Mouse (Mus musculus) neural tube, embryonic 15.5 days (tissue): ENCODE measurements around the gene Dlk2. TPM values are rescaled to one million over a fixed set of nuclear protein-coding genes. Genes with fewer than 3 reads are reported as not detected.

Experiments
- ATAC-seq: fragments of 200-750 bp; cut with Nextera tagmentation; 2 replicates; pipeline ENCODE4 v1.8.0; 2017; ENCODE audit warnings: mild to moderate bottlenecking, moderate TSS enrichment, moderate library complexity; ENCODE audit not compliant: low FRiP score
- H3K27ac ChIP-seq: fragments of 300-500 bp; sonication (generic); replicated peaks from 2 replicates; pipeline ENCODE4 v1.5.1; 2015; ENCODE audit warnings: mild to moderate bottlenecking, inconsistent platforms
- H3K27me3 ChIP-seq: fragments of 300-500 bp; sonication (generic); replicated peaks from 2 replicates; pipeline ENCODE4 v1.6.1; 2015; ENCODE audit warnings: inconsistent platforms
- H3K36me3 ChIP-seq: fragments of 300-500 bp; sonication (generic); 2 replicates; pipeline ENCODE4 v1.6.1; 2015; ENCODE audit warnings: inconsistent platforms
- H3K4me1 ChIP-seq: fragments of 300-500 bp; sonication (generic); 2 replicates; pipeline ENCODE4 v1.6.1; 2015; ENCODE audit warnings: inconsistent platforms
- H3K4me2 ChIP-seq: fragments of 300-500 bp; sonication (generic); 2 replicates; pipeline ENCODE4 v1.6.1; 2015; ENCODE audit warnings: inconsistent platforms, mild to moderate bottlenecking, moderate library complexity
- H3K4me3 ChIP-seq: fragments of 300-500 bp; sonication (generic); replicated peaks from 2 replicates; pipeline ENCODE4 v1.5.1; 2015; ENCODE audit warnings: mild to moderate bottlenecking, inconsistent platforms
- H3K9ac ChIP-seq: fragments of 300-500 bp; sonication (generic); replicated peaks from 2 replicates; pipeline ENCODE4 v1.6.1; 2015; ENCODE audit warnings: mild to moderate bottlenecking, inconsistent platforms
- H3K9me3 ChIP-seq: fragments of 300-500 bp; sonication (generic); replicated peaks from 2 replicates; pipeline ENCODE4 v1.6.1; 2016; ENCODE audit warnings: inconsistent platforms
- WGBS: fragments of 180-500 bp; shearing (Covaris S2); methylation state at CpG from one replicate; pipeline ENCODE4 v1.1.7; 2015; ENCODE audit warnings: mixed read lengths; 5-methylcytosine and 5-hydroxymethylcytosine counted together
- polyA plus RNA-seq: library from polyadenylated mRNA; unstranded; fragments of >200 nt; fragmentation: Nextera tagmentation; extraction: Ambion mirVana; gene quantifications from 2 replicates; pipeline ENCODE4 v1.2.1, GENCODE M21; 2015

Gene Dlk2
- polyA plus RNA-seq, 1 experiment from 2014 or later, result 27.4 TPM

DNA sequence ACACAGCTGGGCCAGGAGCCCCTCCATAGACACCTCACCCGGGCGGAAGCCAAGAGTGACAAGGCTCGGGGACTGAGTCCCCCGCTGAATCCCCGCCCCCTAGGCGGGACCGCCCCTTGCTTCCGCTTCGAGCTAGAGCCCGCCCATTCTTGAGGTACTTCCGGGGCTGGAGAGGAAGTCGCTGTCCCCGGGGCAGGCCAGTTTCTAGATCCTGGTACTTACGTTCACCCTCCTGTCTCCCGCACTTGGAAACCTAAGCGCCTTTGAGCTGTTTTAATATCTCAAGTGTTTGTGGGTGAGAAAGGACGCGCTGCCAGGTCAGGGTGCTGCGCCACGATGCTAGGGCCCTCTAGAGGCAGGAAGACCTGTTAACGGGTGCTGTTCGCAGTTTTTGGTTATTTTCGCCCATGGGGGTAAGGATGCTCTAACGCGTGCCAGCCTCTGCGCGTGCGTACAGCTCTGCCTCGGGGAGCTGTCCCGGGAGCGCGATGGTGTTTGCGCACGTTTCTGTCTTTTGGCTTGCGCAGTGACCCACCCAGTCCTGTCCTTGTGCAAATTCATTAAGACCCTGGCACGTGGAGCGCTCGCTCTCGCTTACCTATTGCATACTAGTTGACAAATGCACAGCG is 30.8 kb downstream of the Dlk2 start, which contains the start of gene Abcc10:
Gene Abcc10 (minus strand): TSS at position 447 of the 629 bp plus-strand sequence.
- ATAC-seq, result peak; percentile 99
- H3K27ac ChIP-seq, result peak within 1 kb of the TSS; percentile 94
- no peaks in the 10 kb centered on the region for H3K9me3 ChIP-seq
- H3K27me3 ChIP-seq, result no peaks in the 10 kb centered on the region
- H3K4me2 ChIP-seq, result peak within 1 kb of the TSS; percentile 83
- peak within 1 kb of the TSS; percentile 72 for H3K4me3 ChIP-seq
- under 1% methylated on average over 40 of the region's 40 CpGs for WGBS
- H3K36me3 ChIP-seq, result peaks cover 12% of the 10 kb centered on the region
- peak within 1 kb of the TSS; percentile 83 for H3K9ac ChIP-seq
- peaks cover 15% of the 10 kb centered on the region for H3K4me1 ChIP-seq

DNA sequence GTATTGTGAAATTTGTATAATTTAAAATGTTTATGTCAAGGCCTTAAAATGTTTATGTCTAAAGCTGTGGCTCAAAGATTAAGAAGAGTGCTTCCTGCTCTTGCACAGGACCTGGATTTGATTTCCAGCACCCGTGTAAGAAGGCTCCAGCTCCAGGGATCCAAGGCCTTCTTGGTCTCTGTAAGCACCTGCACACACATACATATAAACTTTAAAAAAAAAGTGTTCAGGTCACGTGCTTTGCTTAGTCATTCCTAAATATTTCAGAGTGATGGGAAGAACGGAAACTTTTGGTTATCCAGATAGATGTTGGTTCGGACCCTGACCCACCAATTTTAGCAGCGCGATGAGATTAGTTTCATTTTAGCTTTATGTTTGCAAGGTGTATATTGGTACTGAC is 31.5 kb downstream of the Dlk2 start:
- 76% methylated on average over 6 of the region's 6 CpGs for WGBS
- Histone ChIP-seq H3K27ac (peak overlapping the region; percentile 94), H3K9ac (peak overlapping the region; percentile 34; the same call in 1 of the 2 replicates), H3K27me3 (no peaks in the 10 kb centered on the region), H3K36me3 (peaks cover 5% of the 10 kb centered on the region; the same call in 1 of the 2 replicates), H3K9me3 (no peaks in the 10 kb centered on the region), H3K4me3 (peak overlapping the region; percentile 72), H3K4me1 (peaks cover 15% of the 10 kb centered on the region), H3K4me2 (peak overlapping the region; percentile 83)
- ATAC-seq, result no peak

DNA sequence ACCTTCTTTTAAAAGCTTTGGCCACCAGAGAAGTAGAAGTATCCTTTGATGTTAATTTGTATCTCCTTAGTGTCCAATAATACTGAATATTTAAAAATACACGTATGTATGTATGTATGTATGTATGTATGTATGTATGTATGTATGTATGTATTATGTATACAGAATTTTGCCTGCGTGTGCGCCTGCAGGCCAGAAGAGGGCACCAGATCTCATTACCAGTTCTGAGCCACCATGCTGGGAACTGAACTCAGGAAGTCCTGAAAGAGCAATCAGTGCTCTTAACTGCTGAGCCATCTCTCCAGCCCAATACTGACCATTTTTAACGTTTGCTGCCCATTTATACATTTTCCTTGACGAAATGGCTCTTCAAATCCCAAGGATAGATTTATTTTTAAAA is 39.3 kb downstream of the Dlk2 start:
- 32% methylated on average over 5 of the region's 5 CpGs for WGBS

DNA sequence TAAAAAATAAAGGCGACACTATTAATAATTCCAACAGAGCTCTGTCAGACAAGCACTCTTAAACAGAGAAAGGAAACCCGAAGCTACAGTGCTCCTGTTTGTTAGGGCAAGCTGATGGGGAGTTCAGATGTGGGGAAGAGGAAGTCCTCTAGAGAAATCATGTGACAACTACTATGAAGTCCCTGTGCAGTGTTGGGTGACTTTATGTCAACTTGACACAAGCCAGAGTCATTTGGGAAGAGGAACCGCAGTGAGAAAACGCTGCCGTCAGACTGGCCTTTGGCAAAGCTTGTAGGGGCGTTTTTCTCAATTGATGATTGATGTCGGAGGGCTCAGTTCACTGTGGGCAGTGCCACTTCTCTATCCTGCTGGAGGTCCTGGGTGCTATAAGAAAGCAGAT is 44.0 kb downstream of the Dlk2 start:
- no peak overlapping the region for H3K27ac ChIP-seq
- no peaks in the 10 kb centered on the region for H3K4me1 ChIP-seq
- H3K27me3 ChIP-seq, result no peaks in the 10 kb centered on the region
- H3K4me2 ChIP-seq, result no peak overlapping the region
- H3K36me3 ChIP-seq, result no peaks in the 10 kb centered on the region
- H3K9ac ChIP-seq, result no peak overlapping the region
- ATAC-seq, result no peak
- H3K9me3 ChIP-seq, result no peaks in the 10 kb centered on the region
- 85% methylated on average over 7 of the region's 7 CpGs for WGBS
- H3K4me3 ChIP-seq, result no peak overlapping the region

More for the DNA sequence above, 39.3 kb downstream of the Dlk2 start:
- no peak overlapping the region for H3K27ac ChIP-seq
- H3K4me3 ChIP-seq, result no peak overlapping the region
- no peaks in the 10 kb centered on the region for H3K36me3 ChIP-seq
- no peaks in the 10 kb centered on the region for H3K27me3 ChIP-seq
- no peaks in the 10 kb centered on the region for H3K4me1 ChIP-seq
- no peak overlapping the region for H3K9ac ChIP-seq
- ATAC-seq, result no peak
- no peaks in the 10 kb centered on the region for H3K9me3 ChIP-seq
- H3K4me2 ChIP-seq, result no peak overlapping the region

DNA sequence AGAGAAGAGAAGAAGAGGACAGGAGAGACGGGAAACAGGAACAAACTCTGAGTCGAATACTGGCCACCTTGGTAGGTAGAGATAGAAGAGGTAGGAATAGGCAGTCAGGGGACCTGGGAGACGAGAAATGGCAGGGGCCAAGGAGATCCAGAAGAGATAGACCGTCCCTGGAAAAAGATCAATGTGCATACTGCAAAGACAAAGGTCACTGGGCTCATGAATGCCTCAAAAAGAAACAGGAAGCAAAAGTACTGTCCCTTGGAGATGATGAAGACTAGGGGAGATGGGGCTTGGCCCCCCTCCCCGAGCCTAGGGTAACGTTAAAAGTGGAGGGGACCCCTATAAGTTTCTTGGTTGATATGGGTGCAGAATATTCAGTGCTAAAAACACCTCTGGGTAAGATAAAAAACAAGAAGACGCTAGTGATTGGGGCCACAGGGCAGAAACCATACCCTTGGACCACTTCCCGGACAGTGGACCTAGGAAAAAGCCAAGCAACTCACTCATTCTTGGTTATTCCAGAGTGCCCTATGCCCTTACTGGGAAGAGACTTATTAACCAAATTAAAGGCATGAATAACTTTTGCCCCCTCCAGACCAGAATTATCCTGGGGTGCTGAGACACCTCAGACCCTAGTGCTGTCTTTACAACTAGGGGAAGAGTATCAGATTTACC is 53.9 kb downstream of the Dlk2 start:
- H3K4me2 ChIP-seq, result no peak overlapping the region
- 87% methylated on average over 8 of the region's 8 CpGs for WGBS
- H3K4me1 ChIP-seq, result no peaks in the 10 kb centered on the region
- H3K27me3 ChIP-seq, result no peaks in the 10 kb centered on the region
- no peak overlapping the region for H3K27ac ChIP-seq
- no peak for ATAC-seq
- H3K4me3 ChIP-seq, result no peak overlapping the region
- H3K9ac ChIP-seq, result no peak overlapping the region
- H3K9me3 ChIP-seq, result no peaks in the 10 kb centered on the region
- no peaks in the 10 kb centered on the region for H3K36me3 ChIP-seq

Other genes starting within 250 kb of the Dlk2 start
- gene Mrps18a, start 186.4 kb upstream of the Dlk2 start, polyA plus RNA-seq, result 150 and 154 TPM in 2 replicates
- 37.9 and 39.3 TPM in 2 replicates for gene Rsph9, start 153.2 kb upstream of the Dlk2 start, polyA plus RNA-seq
- gene Mad2l1bp, start 143.9 kb upstream of the Dlk2 start, polyA plus RNA-seq, result 21.7 and 24.6 TPM in 2 replicates
- 41.3 and 43.5 TPM in 2 replicates for gene Gtpbp2, start 136.4 kb upstream of the Dlk2 start, polyA plus RNA-seq
- 7.9 and 8.8 TPM in 2 replicates for gene Polh, start 94.8 kb upstream of the Dlk2 start, polyA plus RNA-seq
- gene Xpo5, start 94.6 kb upstream of the Dlk2 start, polyA plus RNA-seq, result 29.9 and 31.0 TPM in 2 replicates
- 73.7 and 76.4 TPM in 2 replicates for gene Polr1c, start 49.4 kb upstream of the Dlk2 start, polyA plus RNA-seq
- 87.8 and 97.8 TPM in 2 replicates for gene Yipf3, start 49.3 kb upstream of the Dlk2 start, polyA plus RNA-seq
- 13.1 and 15.0 TPM in 2 replicates for gene Lrrc73, start 43.9 kb upstream of the Dlk2 start, polyA plus RNA-seq
- 28.6 and 32.6 TPM in 2 replicates for gene Tjap1, start 14.4 kb upstream of the Dlk2 start, polyA plus RNA-seq
- gene Abcc10, start 30.9 kb downstream of the Dlk2 start, polyA plus RNA-seq, result 9.3 TPM in 2 replicates
- gene Zfp318, start 86.3 kb downstream of the Dlk2 start, polyA plus RNA-seq, result 19.0 and 19.9 TPM in 2 replicates
- 2.7 and 43.4 TPM in 2 replicates for gene Crip3, start 131.5 kb downstream of the Dlk2 start, polyA plus RNA-seq
- 1.3 TPM in 1 of 2 replicates, not detected in the other for gene Slc22a7, start 141.0 kb downstream of the Dlk2 start, polyA plus RNA-seq
- gene Ttbk1, start 190.3 kb downstream of the Dlk2 start, polyA plus RNA-seq, result 5.5 and 7.8 TPM in 2 replicates
- gene Dnph1, start 199.3 kb downstream of the Dlk2 start, polyA plus RNA-seq, result 13.6 and 22.7 TPM in 2 replicates
- gene Cul9, start 249.0 kb downstream of the Dlk2 start, polyA plus RNA-seq, result 17.3 and 22.6 TPM in 2 replicates